Mouse (Mus musculus) embryonic stem cell, embryonic (primary cell): Measurements from ENCODE around the gene Tma7.

Experiments used
- CTCF ChIA-PET, 4 experiments: fragments of 300-600 bp in 2 of 4; fragments of 350-600 bp in 2 of 4; sonication (Branson Sonifier 250); formaldehyde crosslinking; loops; one replicate each; lab custom pipeline; 2022; ENCODE audit warnings: inconsistent platforms in 2 of 4; lab: Charles Lee
- POLR2A ChIA-PET, 4 experiments: fragments of 300-600 bp in 2 of 4; fragments of 350-600 bp in 2 of 4; sonication (Branson Sonifier 250); formaldehyde crosslinking; loops; one replicate each; lab custom pipeline; 2022; ENCODE audit warnings: antibody characterized with exemption in 4 of 4, inconsistent platforms in 1 of 4; lab: Charles Lee

Gene Tma7

DNA sequence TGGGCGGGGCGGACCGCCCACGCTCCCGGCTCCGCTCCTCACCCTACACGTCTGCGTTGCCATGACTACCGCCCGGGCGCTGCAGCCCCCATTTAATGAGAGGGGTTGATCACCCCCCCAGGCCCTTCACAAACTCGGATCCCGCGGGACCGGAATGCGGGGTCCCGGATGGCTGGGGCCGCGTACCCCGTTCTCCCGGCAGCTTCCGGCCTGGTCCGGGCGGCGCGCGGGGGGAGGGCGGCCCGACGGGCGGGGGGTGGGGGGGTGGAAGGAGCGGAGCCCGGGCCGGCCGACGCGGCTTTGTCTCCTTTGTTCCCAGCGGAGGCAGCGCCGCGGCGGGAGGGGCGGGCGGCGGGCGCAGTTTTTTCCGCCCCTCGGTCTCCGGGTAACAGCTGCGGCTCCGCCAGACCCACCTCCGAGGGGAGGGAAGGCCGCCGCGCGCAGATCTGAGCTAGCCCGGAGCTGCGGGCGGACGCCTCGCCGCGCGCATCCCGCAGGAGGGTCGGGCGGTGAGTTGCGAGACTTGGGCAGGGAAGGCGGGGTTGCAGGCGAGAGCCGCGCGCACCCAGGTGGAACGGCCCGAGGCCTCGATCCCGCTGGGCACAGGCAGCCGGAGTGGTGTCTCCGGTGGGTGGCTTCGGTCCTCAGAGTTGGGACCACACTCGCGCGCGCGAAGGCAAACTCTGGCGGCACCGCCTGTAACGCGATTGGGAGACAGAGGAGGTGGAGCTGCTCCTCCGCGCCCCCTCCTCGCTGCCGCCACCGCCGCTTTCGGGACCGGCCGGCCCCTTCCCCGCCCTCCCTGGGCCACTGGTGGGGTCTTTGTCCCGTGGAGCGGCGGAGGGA lies 13.0 kb upstream of the Tma7 start, which contains the start of gene Plxnb1:
Gene Plxnb1 (plus strand): TSS at position 253 of the 846 bp plus-strand sequence.
- CTCF ChIA-PET = interaction anchor here in 2 of 4 experiments (0.5 to 2.6 kb wide), 9 partner anchors 8 to 943 kb away, joined by 3 to 9 read pairs (median 3); partner anchors contain the start of genes Atrip (in 1 of the 2), Ccdc51 (in 1 of the 2) and Tma7 (in 1 of the 2)
- POLR2A ChIA-PET = interaction anchor here (0.6 to 4.3 kb wide), 29 partner anchors 9 to 805 kb away, joined by 3 to 32 read pairs (median 4); partner anchors contain the start of genes Atrip (in 3 of the 4), Pfkfb4 (in 3 of the 4), Ccdc51 (in 2 of the 4) and Tma7 (in 2 of the 4)

DNA sequence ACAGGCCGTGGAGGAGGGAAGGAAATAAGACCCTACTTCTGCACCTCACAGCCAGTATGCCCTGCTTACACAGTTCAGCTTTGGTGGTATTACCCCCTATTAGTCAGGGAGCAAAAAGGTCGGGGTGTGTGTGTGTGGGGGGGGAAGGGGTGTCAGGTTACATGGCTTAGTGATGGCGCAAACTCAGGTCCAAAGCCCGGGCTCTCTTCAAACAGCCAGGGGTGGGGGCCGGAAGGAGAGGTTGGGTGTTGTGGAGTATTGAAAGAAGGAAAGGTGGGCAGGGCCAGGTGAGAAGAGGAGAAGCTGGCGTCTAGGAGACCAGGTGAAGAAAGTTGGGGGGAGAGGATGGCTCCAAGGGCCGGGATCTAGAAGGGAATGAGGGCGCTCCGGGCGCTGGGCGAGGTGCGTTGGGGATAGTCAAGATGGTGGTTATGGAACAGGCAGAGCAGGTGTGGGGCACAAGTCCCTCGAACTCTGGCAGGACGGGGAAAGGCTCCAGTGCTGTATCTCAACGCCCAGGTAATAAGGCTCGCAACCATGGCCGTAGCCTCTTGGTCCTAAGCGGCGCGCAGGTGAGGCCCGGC lies 12.3 kb upstream of the Tma7 start:
- ChIA-PET CTCF (interaction anchor here in 2 of 4 experiments (0.7 to 1.0 kb wide), 3 partner anchors 17 to 592 kb away, joined by 3 to 6 read pairs (median 3); partner anchors contain the start of gene Atrip (in 1 of the 2)), POLR2A (interaction anchor here (0.6 to 4.3 kb wide), 15 partner anchors 8 to 262 kb away, joined by 3 to 32 read pairs (median 4); partner anchors contain the start of genes Atrip (in 3 of the 4), Ccdc51 (in 2 of the 4), Tma7 (in 2 of the 4) and Pfkfb4 (in 1 of the 4))

DNA sequence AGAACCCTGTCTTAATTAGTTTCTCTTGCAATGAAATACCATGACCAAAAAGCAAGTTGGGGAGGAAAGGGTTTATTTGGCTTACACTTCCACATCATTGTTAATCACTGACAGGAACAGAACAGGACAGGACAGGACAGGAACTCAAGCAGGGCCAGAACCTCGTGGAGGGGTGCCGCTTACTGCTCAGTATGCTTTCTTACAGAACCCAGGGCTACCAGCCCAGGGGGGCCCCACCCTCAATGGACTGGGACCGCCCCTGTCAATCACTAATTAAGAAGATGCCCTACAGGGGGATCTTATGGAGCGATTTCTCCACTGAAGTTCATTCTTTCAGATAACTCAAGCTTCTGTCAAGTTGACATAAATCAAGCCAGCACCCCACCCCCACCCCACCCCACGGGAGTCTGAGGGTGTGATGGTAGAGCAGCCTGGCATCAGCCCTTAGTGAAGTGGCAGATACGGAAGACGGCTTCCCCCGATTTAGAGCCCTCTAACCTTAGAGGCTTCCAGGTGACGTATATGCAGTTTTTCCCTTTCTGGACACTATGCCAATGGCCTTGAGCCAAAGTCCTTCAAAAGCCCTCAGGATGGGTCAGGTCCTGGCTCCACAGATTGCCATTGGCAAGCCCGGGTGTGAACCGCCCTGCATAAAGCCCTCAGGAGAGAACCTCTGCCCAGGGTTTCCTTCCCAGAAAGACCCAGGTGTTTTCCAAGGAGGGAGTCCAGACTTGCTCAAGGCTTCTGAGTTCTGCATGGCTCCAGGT lies 11.6 kb upstream of the Tma7 start:
- ChIA-PET POLR2A (interaction anchor here in 2 of 4 experiments (0.6 to 4.3 kb wide), 8 partner anchors 11 to 830 kb away, joined by 3 to 32 read pairs (median 4); partner anchors contain the start of genes Atrip (in 2 of the 2), Ccdc51 (in 1 of the 2), Tma7 (in 1 of the 2) and Trex1 (in 1 of the 2)), CTCF (interaction anchor here in 2 of 4 experiments (0.6 to 0.7 kb wide), 2 partner anchors 17 to 731 kb away, joined by 3 to 4 read pairs; no protein-coding TSS in a partner anchor)

DNA sequence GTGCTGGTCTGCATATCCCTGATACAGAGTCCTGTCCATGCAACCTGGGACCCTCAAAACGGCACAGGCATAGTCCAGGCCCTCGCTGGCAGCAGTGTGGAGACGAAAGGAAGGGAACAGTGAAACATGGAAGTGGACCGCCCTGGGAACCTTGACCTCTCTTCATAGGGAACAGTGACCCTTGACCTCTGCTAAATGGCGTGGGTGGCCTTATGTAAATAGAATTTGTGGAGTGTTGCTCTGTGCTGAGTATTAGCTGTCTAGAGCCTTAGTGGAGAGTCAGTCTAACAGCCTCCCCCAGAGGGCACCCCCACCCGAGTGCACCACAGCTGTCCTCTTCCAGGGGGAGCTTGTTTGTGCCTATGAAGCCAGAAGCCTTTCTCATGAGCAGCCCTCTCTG lies 10.4 kb upstream of the Tma7 start:
- CTCF ChIA-PET = no interaction called here
- POLR2A ChIA-PET = interaction anchor here in 2 of 4 experiments (0.8 to 1.2 kb wide), 3 partner anchors 11 to 19 kb away, joined by 3 to 4 read pairs (median 3); partner anchors contain the start of gene Atrip (in 1 of the 2)

DNA sequence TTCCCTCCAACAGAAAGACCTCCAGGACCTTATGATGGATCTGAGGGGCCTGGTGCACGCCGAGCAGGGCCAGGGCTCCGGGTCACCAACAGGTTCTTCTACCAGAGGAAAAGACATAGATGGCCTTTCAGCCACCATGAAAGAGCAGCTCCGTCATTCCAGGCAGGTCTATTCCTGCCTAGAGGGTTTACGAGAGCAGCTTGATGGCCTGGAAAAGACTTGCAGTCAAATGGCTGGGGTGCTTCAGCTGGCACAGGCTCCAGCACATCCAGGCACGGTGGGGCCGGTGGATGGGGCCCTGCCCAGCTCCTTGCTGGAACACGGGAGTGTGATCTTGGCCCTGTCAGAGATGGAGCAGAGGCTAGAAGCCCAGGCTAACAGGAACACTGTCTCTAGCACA lies 9.4 kb upstream of the Tma7 start:
- CTCF ChIA-PET = interaction anchor here in 2 of 4 experiments (0.8 to 1.4 kb wide), 2 partner anchors 29 to 32 kb away, joined by 3 read pairs; partner anchors contain the start of gene Trex1 (in 1 of the 2)
- POLR2A ChIA-PET = interaction anchor here in 2 of 4 experiments (0.5 to 2.5 kb wide), 7 partner anchors 10 to 801 kb away, joined by 3 to 11 read pairs (median 3); partner anchors contain the start of genes Ccdc51 (in 2 of the 2), Tma7 (in 2 of the 2) and Atrip (in 1 of the 2)

DNA sequence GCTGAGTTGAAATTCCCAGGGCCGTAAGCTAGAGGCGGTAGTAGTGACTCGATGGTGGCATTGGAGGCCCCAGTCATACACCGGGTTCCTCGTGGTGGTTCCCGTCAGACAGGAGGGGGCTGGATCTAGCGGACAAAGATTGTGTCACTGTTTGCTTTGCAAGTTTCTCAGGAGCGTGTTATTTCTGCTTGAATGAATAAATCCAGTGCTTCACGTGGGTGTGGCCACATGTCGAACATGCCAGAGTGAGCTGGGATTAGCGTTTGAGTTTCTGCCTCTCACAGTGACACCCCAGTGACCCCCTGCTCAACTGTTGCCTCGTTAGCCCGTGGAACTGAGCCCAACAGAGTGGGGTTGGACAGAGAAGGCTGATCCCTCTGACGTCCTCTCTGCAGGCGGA lies 8.1 kb upstream of the Tma7 start:
- POLR2A ChIA-PET = interaction anchor here in 3 of 4 experiments (0.6 to 2.5 kb wide), 7 partner anchors 8 to 99 kb away, joined by 3 to 11 read pairs (median 5); partner anchors contain the start of genes Ccdc51 (in 2 of the 3), Tma7 (in 2 of the 3), Atrip (in 1 of the 3) and Pfkfb4 (in 1 of the 3)
- CTCF ChIA-PET = interaction anchor here in 1 of 4 experiments (1.4 kb wide), 1 partner anchor 31 kb away, joined by 3 read pairs; the partner anchor contains the start of gene Trex1

DNA sequence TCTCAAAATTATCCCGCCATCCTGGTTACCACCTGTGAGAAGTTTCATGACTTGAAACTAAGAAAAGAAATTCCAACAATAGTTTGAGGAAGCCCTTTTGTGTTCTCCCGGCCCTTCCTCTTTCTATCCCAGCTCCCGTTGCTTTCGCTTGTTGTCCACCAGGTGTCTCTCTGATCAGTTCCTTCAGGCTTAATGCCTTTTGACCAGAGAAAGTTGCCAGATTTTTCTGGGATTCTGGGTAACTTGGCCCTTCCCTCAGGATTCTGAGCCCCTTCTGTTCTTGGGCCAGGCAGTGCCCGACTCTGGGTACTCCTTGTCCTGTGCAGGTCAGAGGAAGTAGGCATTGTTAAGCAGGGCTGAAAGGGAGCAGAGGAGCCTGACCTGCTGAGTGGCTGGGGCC lies 5.6 kb upstream of the Tma7 start:
- POLR2A ChIA-PET = interaction anchor here in 3 of 4 experiments (0.7 to 4.1 kb wide), 25 partner anchors 8 to 722 kb away, joined by 3 to 20 read pairs (median 4); partner anchors contain the start of genes Atrip (in 3 of the 3), Trex1 (in 2 of the 3) and Plxnb1 (in 1 of the 3)

DNA sequence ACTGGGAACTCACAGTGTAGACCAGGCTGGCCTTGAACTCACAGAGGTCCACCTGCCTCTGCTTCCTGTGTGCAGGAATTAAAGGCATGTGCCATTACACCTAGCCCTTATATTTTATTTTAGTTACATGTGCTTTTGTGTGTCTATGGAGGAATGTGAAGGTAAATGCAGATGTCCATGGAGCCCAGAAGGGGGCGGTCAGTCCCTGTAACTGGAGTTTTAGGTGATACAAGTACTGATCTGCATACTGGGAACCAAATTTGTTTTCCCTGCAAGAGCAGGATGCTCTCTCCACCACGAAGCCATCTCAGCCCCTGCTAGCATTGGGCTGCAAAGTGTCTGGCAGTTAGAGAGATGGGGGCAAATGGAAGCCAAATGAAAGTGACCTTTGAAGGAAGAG lies 2.5 kb upstream of the Tma7 start:
- ChIA-PET CTCF (interaction anchor here in 1 of 4 experiments (0.6 kb wide), 1 partner anchor 770 kb away, joined by 3 read pairs; no protein-coding TSS in a partner anchor), POLR2A (interaction anchor here in 2 of 4 experiments (0.7 to 3.5 kb wide), 3 partner anchors 11 to 167 kb away, joined by 3 to 20 read pairs (median 7); partner anchors contain the start of genes Atrip (in 1 of the 2) and Plxnb1 (in 1 of the 2))

More for the DNA sequence above, 5.6 kb upstream of the Tma7 start:
- CTCF ChIA-PET = interaction anchor here (0.5 to 3.6 kb wide), 31 partner anchors 8 to 378 kb away, joined by 3 to 33 read pairs (median 4); partner anchors contain the start of genes Trex1 (in 2 of the 4) and Atrip (in 1 of the 4)

DNA sequence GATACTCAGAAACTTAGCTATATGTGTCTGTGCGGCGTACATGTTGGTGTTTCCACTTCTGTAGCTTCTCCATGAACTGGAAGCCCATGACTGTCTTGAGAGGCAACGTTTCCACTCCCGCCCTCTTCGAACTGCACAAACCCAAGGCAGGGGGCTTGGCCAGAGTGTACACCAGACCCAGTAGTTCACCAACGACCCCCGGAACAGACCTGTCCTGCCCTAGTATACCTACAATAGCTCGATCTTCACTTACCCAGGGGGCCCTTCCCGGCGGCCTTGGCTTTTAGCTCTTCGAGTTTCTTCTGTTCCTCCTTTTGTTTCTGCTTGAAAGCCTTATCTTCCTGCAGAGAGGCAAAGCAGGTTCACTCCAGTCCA lies 651 bp downstream of the Tma7 start:
- CTCF ChIA-PET = interaction anchor here in 2 of 4 experiments (0.5 to 2.3 kb wide), 4 partner anchors 15 to 1671 kb away, joined by 3 to 6 read pairs (median 4); no protein-coding TSS in a partner anchor
- POLR2A ChIA-PET = interaction anchor here (0.6 to 2.9 kb wide), 21 partner anchors 8 to 1178 kb away, joined by 3 to 26 read pairs (median 4); partner anchors contain the start of genes Atrip (in 2 of the 4), Pfkfb4 (in 2 of the 4), Plxnb1 (in 2 of the 4) and Trex1 (in 2 of the 4)

DNA sequence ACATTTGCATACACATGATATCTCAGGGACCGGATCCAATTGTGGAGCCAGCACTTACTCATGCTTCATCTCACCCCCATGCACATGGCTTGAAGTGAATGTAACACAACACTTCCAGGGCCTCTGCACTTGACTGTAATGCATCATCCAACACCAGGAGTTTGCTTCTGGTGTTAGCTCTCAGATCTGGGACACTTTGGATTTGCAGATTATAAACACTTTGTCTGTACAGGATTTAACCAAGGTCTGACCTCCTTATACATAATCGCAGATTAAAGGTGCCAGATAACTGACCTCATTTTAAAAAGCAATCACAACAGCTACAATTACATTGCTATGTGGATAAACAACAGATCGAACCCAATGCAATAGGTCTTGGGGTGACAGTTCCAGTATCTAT lies 1.9 kb downstream of the Tma7 start:
- POLR2A ChIA-PET = interaction anchor here in 1 of 4 experiments (0.6 to 1.3 kb wide), 3 partner anchors 15 to 1642 kb away, joined by 3 to 5 read pairs (median 3); no protein-coding TSS in a partner anchor
- CTCF ChIA-PET = no interaction called here

DNA sequence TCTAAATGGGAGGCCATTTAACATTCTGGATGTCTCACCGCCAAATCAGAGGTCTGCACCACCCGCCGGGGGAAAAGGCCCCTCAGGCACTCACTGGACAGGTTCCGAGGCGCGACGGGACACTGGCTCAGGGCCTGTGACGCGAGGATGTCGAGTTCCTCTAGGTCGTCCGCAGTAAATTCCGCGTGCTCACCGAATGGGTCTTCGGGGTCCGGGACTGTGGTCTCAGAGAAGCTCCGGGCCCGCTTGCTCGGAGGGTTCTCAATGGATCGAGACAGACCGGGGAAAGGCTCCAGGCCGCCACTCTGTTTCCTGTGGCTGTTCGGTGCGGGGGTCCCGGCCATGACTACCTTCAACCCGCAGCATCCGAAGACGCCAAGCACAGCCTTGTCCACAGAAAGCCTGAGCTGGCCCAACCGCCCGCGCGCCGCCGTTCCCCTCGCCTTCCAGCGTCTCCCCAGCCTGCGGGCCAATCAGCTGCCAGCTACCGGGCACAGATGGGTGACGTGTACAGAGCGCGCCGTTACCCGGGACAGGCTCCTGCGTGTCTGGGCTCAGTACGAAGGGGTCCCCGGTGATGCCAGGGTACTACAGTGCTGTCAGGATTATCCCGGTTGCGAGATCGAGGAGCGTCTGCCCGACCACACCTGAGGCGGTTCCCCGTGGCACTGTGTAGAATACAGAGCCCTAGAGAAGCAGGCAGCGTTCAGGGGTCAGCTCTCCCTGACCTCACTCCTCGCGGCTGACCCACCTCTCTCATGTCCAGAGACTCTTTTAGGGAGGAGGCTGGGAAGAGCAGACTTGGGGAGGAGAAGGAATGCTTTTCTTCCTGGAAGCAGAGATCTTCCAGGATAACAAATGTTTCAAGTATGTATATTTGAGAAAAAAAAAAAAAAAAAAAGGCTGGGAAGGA lies 8.5 kb downstream of the Tma7 start, which contains the start of gene Atrip:
Gene Atrip (minus strand): TSS at position 464 of the 913 bp plus-strand sequence.
- ChIA-PET CTCF (interaction anchor here (0.5 to 3.2 kb wide), 15 partner anchors 12 to 1202 kb away, joined by 3 to 14 read pairs (median 4); partner anchors contain the start of genes Trex1 (in 4 of the 4), Plxnb1 (in 1 of the 4) and Shisa5 (in 1 of the 4)), POLR2A (interaction anchor here (0.7 to 5.2 kb wide), 47 partner anchors 9 to 807 kb away, joined by 3 to 57 read pairs (median 5); partner anchors contain the start of genes Plxnb1 (in 3 of the 4), Trex1 (in 3 of the 4), Ccdc51 (in 2 of the 4) and Pfkfb4 (in 2 of the 4))

DNA sequence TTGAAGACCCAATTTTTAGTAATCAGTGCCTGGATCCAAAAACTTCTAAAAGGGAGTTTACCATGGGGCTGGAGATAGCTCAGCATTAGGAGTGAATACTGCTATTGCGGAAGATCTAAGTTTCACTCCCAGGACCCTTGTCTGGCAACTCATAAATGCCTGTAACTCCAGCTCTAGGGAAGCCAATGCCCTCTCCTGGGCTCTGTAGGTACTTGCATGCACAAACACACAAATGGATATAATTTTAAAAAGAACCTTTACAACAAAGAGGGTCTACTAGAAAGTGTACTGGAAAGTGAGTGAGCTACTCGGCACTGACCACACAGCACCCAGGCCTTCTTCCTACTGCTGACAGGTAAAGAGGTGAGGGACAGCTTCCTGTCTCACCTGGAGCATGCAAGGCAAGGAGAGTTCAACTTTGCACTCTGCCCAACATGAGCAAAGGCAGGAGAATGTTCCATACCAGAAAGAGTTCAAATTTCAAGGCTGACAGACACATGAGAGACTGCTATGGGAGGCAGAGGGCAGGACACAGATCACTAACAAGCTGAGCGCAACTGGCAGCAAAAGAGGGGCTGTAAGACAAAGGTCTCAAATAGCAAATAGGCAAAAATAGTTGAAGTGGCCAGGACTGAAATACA lies 14.2 kb downstream of the Tma7 start:
- CTCF ChIA-PET = interaction anchor here in 2 of 4 experiments (0.7 to 1.1 kb wide), 4 partner anchors 9 to 1004 kb away, joined by 3 to 10 read pairs (median 4); partner anchors contain the start of genes Pfkfb4 (in 1 of the 2) and Trex1 (in 1 of the 2)
- POLR2A ChIA-PET = interaction anchor here in 3 of 4 experiments (0.7 to 2.0 kb wide), 13 partner anchors 8 to 882 kb away, joined by 3 to 12 read pairs (median 3); partner anchors contain the start of genes Ccdc51 (in 1 of the 3), Tma7 (in 1 of the 3) and Trex1 (in 1 of the 3)

DNA sequence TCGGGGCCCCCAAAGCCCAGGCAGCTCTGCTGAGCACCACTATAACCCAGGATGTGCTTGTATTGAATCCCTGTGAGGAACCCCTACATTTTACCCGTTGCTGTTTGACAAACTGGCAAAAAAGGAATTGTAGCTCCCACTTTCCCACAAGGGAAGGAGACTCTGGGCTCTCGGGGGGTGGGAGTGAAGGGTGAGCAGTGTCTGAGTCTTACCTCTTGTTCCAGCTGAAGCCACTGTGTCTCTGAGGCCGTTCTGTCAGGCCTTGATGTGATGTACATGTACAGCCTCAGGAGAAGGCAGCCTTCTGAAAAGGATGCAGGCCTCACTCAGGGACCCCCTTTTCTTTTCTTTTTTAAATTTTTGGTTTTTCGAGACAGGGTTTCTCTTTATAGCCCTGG lies 21.5 kb downstream of the Tma7 start:
- ChIA-PET CTCF (interaction anchor here in 2 of 4 experiments (1.3 to 3.1 kb wide), 5 partner anchors 12 to 228 kb away, joined by 3 to 18 read pairs (median 4); partner anchors contain the start of gene Shisa5 (in 1 of the 2)), POLR2A (interaction anchor here in 3 of 4 experiments (0.5 to 5.1 kb wide), 13 partner anchors 8 to 69 kb away, joined by 3 to 57 read pairs (median 5); partner anchors contain the start of genes Atrip (in 3 of the 3) and Pfkfb4 (in 1 of the 3))
